Mouse (Mus musculus) intestine, embryonic 16.5 days (tissue): ENCODE results near the gene Gm17359. TPM values are rescaled to one million over a fixed set of nuclear protein-coding genes. Genes with fewer than 3 reads are reported as not detected.

Experiments
- ATAC-seq: fragments of 200-750 bp; cut with Nextera tagmentation; 2 replicates; pipeline ENCODE4 v1.8.0; 2017; ENCODE audit warnings: moderate TSS enrichment, moderate library complexity
- H3K27ac ChIP-seq: fragments of 300-500 bp; sonication (generic); 2 replicates; pipeline ENCODE4 v1.5.1; 2014; ENCODE audit warnings: mild to moderate bottlenecking, low read length
- H3K27me3 ChIP-seq: fragments of 300-500 bp; sonication (generic); replicated peaks from 2 replicates; pipeline ENCODE4 v1.6.1; 2014; ENCODE audit warnings: low read length, control low read depth, mixed read lengths; ENCODE audit not compliant: control insufficient read depth, insufficient read depth
- H3K36me3 ChIP-seq: fragments of 300-500 bp; sonication (generic); 2 replicates; pipeline ENCODE4 v1.6.1; 2014; ENCODE audit warnings: low read length, control low read depth; ENCODE audit not compliant: control insufficient read depth, insufficient read depth
- H3K4me1 ChIP-seq: fragments of 300-500 bp; sonication (generic); 2 replicates; pipeline ENCODE4 v1.6.1; 2014; ENCODE audit warnings: low read length, control low read depth, mixed read lengths; ENCODE audit not compliant: control insufficient read depth, insufficient read depth
- H3K4me2 ChIP-seq: fragments of 300-500 bp; sonication (generic); 2 replicates; pipeline ENCODE4 v1.6.1; 2014; ENCODE audit warnings: low read depth, low read length, control low read depth
- H3K4me3 ChIP-seq: fragments of 300-500 bp; sonication (generic); 2 replicates; pipeline ENCODE4 v1.5.1; 2014; ENCODE audit warnings: mild to moderate bottlenecking, low read length
- H3K9ac ChIP-seq: fragments of 300-500 bp; sonication (generic); 2 replicates; pipeline ENCODE4 v1.6.1; 2014; ENCODE audit warnings: low read depth, low read length
- H3K9me3 ChIP-seq: fragments of 300-500 bp; sonication (generic); 2 replicates; pipeline ENCODE4 v1.6.1; 2016; ENCODE audit warnings: low read length, control low read depth; ENCODE audit not compliant: control insufficient read depth
- WGBS: fragments of 180-500 bp; shearing (Covaris S2); extraction: QIAGEN DNeasy Blood & Tissue Kit; methylation state at CpG from one replicate; pipeline ENCODE4 v1.1.7; 2014; 5-methylcytosine and 5-hydroxymethylcytosine counted together
- polyA plus RNA-seq: library from polyadenylated mRNA; unstranded; fragments of >200 nt; fragmentation: Nextera tagmentation; extraction: Ambion mirVana; gene quantifications from 2 replicates; pipeline ENCODE4 v1.2.1, GENCODE M21; 2015

The Gm17359 gene
- polyA plus RNA-seq, 1 experiment from 2014 or later, result not detected

DNA sequence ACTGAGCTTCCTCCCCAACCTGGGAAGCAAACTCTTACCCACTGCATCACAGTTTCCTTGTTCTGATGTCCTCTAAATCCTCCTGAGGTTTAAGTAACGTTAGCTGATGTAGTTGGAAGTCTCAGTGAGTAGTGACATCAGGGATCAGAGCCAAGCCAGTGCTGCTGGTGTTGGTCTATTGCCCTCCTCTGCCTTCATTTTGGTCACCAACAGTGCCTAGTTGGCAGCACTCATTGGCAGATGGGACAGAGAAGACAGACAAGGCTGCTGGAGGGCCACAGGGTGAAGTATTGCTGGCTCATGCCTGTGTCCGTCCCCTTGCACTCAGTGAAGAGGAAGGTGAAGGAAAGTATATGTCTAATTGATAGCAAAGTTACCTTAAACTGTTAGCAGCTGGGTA lies 139.5 kb downstream of the Gm17359 start:
- H3K4me3 ChIP-seq, result no peak overlapping the region
- H3K27me3 ChIP-seq, result no peaks in the 10 kb centered on the region
- no peak overlapping the region for H3K9ac ChIP-seq
- H3K4me1 ChIP-seq, result no peaks in the 10 kb centered on the region
- no peaks in the 10 kb centered on the region for H3K9me3 ChIP-seq
- H3K27ac ChIP-seq, result no peak overlapping the region
- H3K4me2 ChIP-seq, result no peak overlapping the region
- no peaks in the 10 kb centered on the region for H3K36me3 ChIP-seq
- no peak for ATAC-seq
- WGBS, result 75% methylated on average over 2 of the region's 2 CpGs

DNA sequence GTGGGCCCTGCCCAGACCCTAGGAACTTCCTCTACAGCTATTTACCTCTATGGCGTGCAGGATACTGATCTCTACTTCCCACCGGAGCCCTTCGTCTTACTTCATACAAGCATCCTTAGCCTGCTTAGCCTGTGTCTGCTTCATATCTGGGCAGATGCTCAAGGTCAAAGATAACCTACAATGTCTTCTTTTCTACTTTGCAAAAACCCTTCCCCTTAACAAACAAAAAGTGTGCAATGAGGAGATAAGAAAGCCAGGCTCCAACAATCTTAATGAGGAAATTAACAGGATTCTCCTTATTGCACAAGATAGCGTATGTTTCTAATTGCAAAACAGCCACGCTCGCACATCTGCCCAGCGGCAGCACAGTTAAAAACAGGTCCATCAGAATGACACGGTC lies 141.9 kb downstream of the Gm17359 start:
- Histone ChIP-seq H3K9ac (no peak overlapping the region), H3K36me3 (no peaks in the 10 kb centered on the region), H3K27me3 (no peaks in the 10 kb centered on the region), H3K4me3 (no peak overlapping the region), H3K4me2 (no peak overlapping the region), H3K9me3 (no peaks in the 10 kb centered on the region), H3K27ac (no peak overlapping the region), H3K4me1 (no peaks in the 10 kb centered on the region)
- no peak for ATAC-seq
- WGBS, result 84% methylated on average over 8 of the region's 8 CpGs

- H3K36me3 ChIP-seq, result no peaks in the 10 kb centered on the region
- no peak overlapping the region for H3K4me3 ChIP-seq
- H3K4me1 ChIP-seq, result no peaks in the 10 kb centered on the region
- H3K27me3 ChIP-seq, result no peaks in the 10 kb centered on the region
- ATAC-seq, result no peak
- no peaks in the 10 kb centered on the region for H3K9me3 ChIP-seq
- H3K4me2 ChIP-seq, result no peak overlapping the region
- no peak overlapping the region for H3K9ac ChIP-seq
- WGBS, result 76% methylated on average over 4 of the region's 4 CpGs
- no peak overlapping the region for H3K27ac ChIP-seq
Observed at GRCm38 (mm10) chr3:79478880-79479279, 142.4 kb downstream of the Gm17359 start.

- 85% methylated on average over 16 of the region's 16 CpGs for WGBS
- Histone ChIP-seq H3K36me3 (peaks cover 3% of the 10 kb centered on the region; the same call in 1 of the 2 replicates), H3K27ac (0 out of 2 replicates have a peak overlapping the region, but pooled peaks have one; percentile 19), H3K27me3 (no peaks in the 10 kb centered on the region), H3K4me2 (no peak overlapping the region), H3K9me3 (no peaks in the 10 kb centered on the region), H3K4me1 (no peaks in the 10 kb centered on the region), H3K9ac (no peak overlapping the region), H3K4me3 (no peak overlapping the region)
- no peak for ATAC-seq
Observed at GRCm38 (mm10) chr3:79484286-79485063, 148.0 kb downstream of the Gm17359 start.

DNA sequence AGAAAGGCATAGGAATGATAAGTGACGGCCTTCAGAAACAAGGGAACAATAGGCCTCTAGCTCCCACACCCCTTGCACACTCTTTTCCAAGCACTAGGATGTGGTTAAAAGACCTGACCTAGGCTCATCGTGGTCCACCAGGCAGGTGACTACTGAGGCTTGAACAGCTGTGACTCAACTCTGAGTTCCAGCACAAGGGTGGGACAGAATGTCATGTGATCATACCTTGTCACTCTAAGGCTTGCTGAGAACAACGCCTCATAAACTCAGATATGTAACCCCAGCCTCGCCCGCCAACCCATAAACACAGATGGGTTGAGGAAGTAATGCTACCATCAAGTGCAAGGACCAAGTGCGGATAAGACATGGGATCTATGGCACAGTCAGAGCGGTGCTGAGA lies 151.6 kb downstream of the Gm17359 start:
- Histone ChIP-seq H3K36me3 (peaks cover 3% of the 10 kb centered on the region; the same call in 1 of the 2 replicates), H3K27ac (no peak overlapping the region), H3K9ac (no peak overlapping the region), H3K4me3 (no peak overlapping the region), H3K9me3 (no peaks in the 10 kb centered on the region), H3K4me1 (no peaks in the 10 kb centered on the region), H3K4me2 (no peak overlapping the region), H3K27me3 (no peaks in the 10 kb centered on the region)
- peak; percentile 70 for ATAC-seq
- 86% methylated on average over 7 of the region's 7 CpGs for WGBS

- 85% methylated on average over 5 of the region's 5 CpGs for WGBS
- H3K4me3 ChIP-seq, result no peak overlapping the region
- no peaks in the 10 kb centered on the region for H3K9me3 ChIP-seq
- no peaks in the 10 kb centered on the region for H3K4me1 ChIP-seq
- H3K4me2 ChIP-seq, result no peak overlapping the region
- no peaks in the 10 kb centered on the region for H3K27me3 ChIP-seq
- peaks cover 3% of the 10 kb centered on the region; the same call in 1 of the 2 replicates for H3K36me3 ChIP-seq
- no peak overlapping the region for H3K27ac ChIP-seq
- H3K9ac ChIP-seq, result no peak overlapping the region
- peak; percentile 73; the same call in 1 of the 2 replicates for ATAC-seq
Observed at GRCm38 (mm10) chr3:79490102-79490501, 153.6 kb downstream of the Gm17359 start.

- no peak; the same call in 1 of the 2 replicates for ATAC-seq
- H3K36me3 ChIP-seq, result no peaks in the 10 kb centered on the region
- H3K4me1 ChIP-seq, result no peaks in the 10 kb centered on the region
- H3K4me3 ChIP-seq, result no peak overlapping the region
- H3K4me2 ChIP-seq, result no peak overlapping the region
- H3K9ac ChIP-seq, result no peak overlapping the region
- WGBS, result 68% methylated on average over 3 of the region's 3 CpGs
- no peaks in the 10 kb centered on the region for H3K27me3 ChIP-seq
- H3K9me3 ChIP-seq, result no peaks in the 10 kb centered on the region
- no peak overlapping the region for H3K27ac ChIP-seq
Observed at GRCm38 (mm10) chr3:79491614-79492013, 155.2 kb downstream of the Gm17359 start.

DNA sequence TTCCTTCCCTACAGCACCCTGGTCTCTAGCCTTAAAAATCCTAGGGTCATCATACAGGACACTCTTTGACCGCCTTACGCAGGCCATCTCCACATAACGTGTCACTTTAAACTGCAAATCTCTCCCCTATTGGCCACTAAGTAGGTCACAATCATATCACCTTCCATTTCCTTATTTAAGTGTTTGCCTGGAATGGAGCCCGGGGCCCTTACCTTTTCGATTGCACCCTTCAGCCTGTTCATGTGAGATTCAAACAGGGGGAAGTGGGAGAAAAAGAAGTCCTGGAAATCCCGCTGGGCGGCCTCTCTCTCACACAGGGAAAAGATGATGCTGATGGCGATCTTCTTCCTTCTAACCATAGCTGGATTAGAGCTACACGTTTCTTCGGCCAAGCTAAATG lies 156.6 kb downstream of the Gm17359 start:
- no peak overlapping the region for H3K27ac ChIP-seq
- H3K27me3 ChIP-seq, result no peaks in the 10 kb centered on the region
- H3K9me3 ChIP-seq, result no peaks in the 10 kb centered on the region
- no peak for ATAC-seq
- 96% methylated on average over 10 of the region's 10 CpGs for WGBS
- no peaks in the 10 kb centered on the region for H3K4me1 ChIP-seq
- no peak overlapping the region for H3K4me3 ChIP-seq
- H3K4me2 ChIP-seq, result no peak overlapping the region
- H3K36me3 ChIP-seq, result no peaks in the 10 kb centered on the region
- no peak overlapping the region for H3K9ac ChIP-seq

- no peak overlapping the region for H3K27ac ChIP-seq
- H3K27me3 ChIP-seq, result no peaks in the 10 kb centered on the region
- no peaks in the 10 kb centered on the region for H3K36me3 ChIP-seq
- H3K9me3 ChIP-seq, result no peaks in the 10 kb centered on the region
- H3K9ac ChIP-seq, result no peak overlapping the region
- H3K4me2 ChIP-seq, result no peak overlapping the region
- H3K4me3 ChIP-seq, result no peak overlapping the region
- H3K4me1 ChIP-seq, result no peaks in the 10 kb centered on the region
- ATAC-seq, result no peak
- 89% methylated on average over 8 of the region's 8 CpGs for WGBS
Observed at GRCm38 (mm10) chr3:79494028-79494427, 157.6 kb downstream of the Gm17359 start.

GRCm38 (mm10) chr3:79495151-79495550 lies 158.7 kb downstream of the Gm17359 start:
- ATAC-seq, result no peak
- no peaks in the 10 kb centered on the region for H3K27me3 ChIP-seq
- no peak overlapping the region for H3K4me2 ChIP-seq
- no peak overlapping the region for H3K4me3 ChIP-seq
- H3K9me3 ChIP-seq, result no peaks in the 10 kb centered on the region
- no peak overlapping the region for H3K27ac ChIP-seq
- no peak overlapping the region for H3K9ac ChIP-seq
- 78% methylated on average over 7 of the region's 7 CpGs for WGBS
- no peaks in the 10 kb centered on the region for H3K4me1 ChIP-seq
- no peaks in the 10 kb centered on the region for H3K36me3 ChIP-seq
